Mouse (Mus musculus) olfactory bulb, adult 2 months (tissue): ENCODE measurements around the gene Ube2v1. TPM values are rescaled to one million over a fixed set of nuclear protein-coding genes. Genes with fewer than 3 reads are reported as not detected.

Experiments
- H3K27ac ChIP-seq: fragments of 200-500 bp; 2 replicates; pipeline ENCODE4 v1.5.1; 2012; ENCODE audit warnings: low read depth, low read length; ENCODE audit not compliant: insufficient read depth
- H3K4me1 ChIP-seq: fragments of 200-500 bp; 2 replicates; pipeline ENCODE4 v1.6.1; 2012; ENCODE audit warnings: low read length; ENCODE audit not compliant: control insufficient read depth, insufficient read depth
- H3K4me3 ChIP-seq: fragments of 200-500 bp; 2 replicates; pipeline ENCODE4 v1.5.1; 2012; ENCODE audit warnings: mild to moderate bottlenecking, low read depth, low read length, moderate library complexity; ENCODE audit not compliant: insufficient read depth
- CTCF ChIP-seq: fragments of 200-500 bp; IDR thresholded peaks from 2 replicates; pipeline ENCODE4 v1.5.1; 2012; ENCODE audit warnings: low read depth, mild to moderate bottlenecking, low read length, moderate library complexity; ENCODE audit not compliant: insufficient read depth
- POLR2A ChIP-seq: fragments of 200-500 bp; IDR thresholded peaks from 2 replicates; pipeline ENCODE4 v1.6.1; 2012; ENCODE audit warnings: mild to moderate bottlenecking, low read depth, low read length, moderate library complexity; ENCODE audit not compliant: insufficient read depth
- WGBS: fragments of 180-500 bp; shearing (Covaris S2); methylation state at CpG from one replicate; pipeline ENCODE4 v1.1.7; 2018; 5-methylcytosine and 5-hydroxymethylcytosine counted together
- polyA plus RNA-seq: library from polyadenylated mRNA; stranded (reverse); fragments of >200 nt; gene quantifications from 2 replicates; pipeline ENCODE4 v1.2.4, GENCODE M21; 2012; ENCODE audit warnings: low replicate concordance; ENCODE audit not compliant: missing spikeins, insufficient read depth, insufficient read length

The Ube2v1 gene
- polyA plus RNA-seq, 1 experiment: not detected

DNA sequence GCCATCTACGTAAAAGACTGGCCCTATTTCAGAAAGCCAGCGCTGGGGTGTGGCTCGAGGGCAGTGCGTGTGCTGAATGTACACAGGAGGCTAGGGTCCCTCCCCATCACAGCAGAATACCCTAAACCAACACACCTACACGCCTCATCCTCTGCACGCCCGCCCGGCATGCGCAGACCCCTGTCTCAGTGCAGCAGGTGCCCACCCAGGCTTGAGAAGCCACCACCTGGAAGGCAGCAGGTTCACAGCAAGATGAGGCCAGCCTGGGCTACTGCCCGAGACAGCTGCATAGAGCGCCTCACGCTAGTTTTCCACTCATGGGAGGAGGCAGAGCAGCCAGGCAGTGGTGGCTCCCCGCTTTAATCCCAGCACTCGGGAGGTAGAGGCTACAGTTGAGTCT is 19.8 kb downstream of the Ube2v1 start:
- 90% methylated on average over 14 of the region's 14 CpGs for WGBS
- no peak for TF ChIP-seq POLR2A
- TF ChIP-seq CTCF: no peak
- Histone ChIP-seq H3K4me1 (no peaks in the 10 kb centered on the region), H3K27ac (no peak overlapping the region), H3K4me3 (no peak overlapping the region)

DNA sequence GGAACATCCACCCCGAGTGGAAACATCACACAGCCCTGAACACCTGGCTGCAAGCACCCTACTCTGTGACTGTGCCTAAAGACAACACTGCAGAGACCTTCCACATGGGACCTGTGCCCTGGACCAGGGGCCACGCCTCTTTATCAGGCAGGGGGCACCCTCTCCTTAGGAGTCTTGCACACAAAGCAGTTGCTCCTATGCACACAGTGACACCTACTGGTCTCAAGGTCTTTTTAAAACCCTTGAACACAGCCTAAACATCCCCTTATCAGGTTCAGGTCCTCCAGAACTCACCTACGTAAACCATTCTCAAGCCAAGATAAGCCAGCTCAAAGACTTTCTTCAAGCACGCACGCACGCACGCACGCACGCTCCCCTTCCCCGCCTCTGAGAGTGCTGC is 20.6 kb downstream of the Ube2v1 start:
- H3K4me3 ChIP-seq: no peak overlapping the region
- TF ChIP-seq POLR2A (no peak), CTCF (no peak)
- no peak overlapping the region for H3K27ac ChIP-seq
- 88% methylated on average over 10 of the region's 10 CpGs for WGBS
- no peaks in the 10 kb centered on the region for H3K4me1 ChIP-seq

DNA sequence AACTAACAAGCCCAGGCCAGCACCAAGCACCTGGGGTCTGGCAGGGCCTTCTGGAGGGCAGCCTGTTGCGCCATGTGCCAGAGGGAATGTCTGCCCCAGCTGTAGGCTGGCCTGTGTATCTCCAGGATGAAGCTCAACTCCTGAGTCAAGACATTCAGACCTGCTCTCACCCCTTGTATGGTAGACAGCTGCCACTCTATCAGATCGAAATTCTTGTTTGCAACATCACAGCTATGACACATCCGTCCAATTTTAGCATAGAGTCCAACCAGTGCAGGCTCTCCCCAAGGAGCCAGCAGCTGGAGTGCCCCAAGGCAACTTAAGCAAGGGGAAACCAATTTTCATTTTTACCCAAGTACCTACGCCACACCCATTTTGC is 25.2 kb downstream of the Ube2v1 start:
- 89% methylated on average over 4 of the region's 4 CpGs for WGBS
- TF ChIP-seq POLR2A: no peak
- Histone ChIP-seq H3K4me1 (0 out of 2 replicates have a peak, but pooled peaks cover 2% of the 10 kb centered on the region), H3K4me3 (no peak overlapping the region), H3K27ac (no peak overlapping the region)

DNA sequence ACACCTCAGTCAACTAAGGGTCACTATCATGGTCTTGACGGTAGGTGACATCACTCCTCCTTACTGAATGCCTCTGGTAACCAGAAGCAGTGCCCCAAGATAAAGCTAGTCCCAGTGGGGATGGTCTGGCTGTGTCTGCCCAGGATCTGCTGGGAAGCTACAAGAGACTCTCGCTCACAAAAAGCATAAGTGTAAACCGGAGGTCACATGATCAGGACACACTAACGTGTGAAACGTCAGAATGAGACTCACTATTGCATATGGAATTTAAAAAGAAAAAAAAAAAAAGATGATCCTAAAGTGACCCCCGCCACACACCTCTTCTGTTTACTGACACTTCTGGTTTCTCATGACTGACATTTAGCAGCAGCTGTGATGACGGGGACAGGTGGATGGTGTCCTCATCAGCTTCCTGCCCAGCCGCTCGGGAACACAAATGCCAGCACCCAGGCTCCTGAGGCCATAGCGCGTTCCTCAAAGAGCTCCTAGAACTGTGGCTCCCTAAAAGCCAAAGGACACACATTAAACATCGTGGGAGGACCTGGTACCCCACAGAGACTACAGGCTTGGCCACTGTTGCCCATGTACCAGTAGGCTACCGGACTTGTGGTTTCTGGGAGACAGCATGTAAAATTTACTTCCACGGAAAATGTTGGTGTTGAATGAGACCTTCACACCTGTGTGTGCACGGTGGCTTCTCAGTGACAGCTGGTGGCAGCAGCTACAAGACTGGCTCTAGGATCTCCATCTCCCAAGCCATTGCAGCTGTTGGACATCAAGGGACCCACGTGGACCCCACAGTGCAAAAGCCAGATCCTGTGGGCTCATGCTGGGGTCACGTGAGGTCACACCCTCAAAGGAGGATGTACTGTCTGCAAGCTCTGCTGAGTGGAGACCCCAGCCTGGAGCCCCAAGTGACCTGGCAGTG is 25.8 kb downstream of the Ube2v1 start:
- no peak overlapping the region for H3K4me3 ChIP-seq
- 0 out of 2 replicates have a peak, but pooled peaks cover 2% of the 10 kb centered on the region for H3K4me1 ChIP-seq
- TF ChIP-seq CTCF: no peak
- TF ChIP-seq POLR2A: no peak
- WGBS: 78% methylated on average over 17 of the region's 17 CpGs
- no peak overlapping the region for H3K27ac ChIP-seq

DNA sequence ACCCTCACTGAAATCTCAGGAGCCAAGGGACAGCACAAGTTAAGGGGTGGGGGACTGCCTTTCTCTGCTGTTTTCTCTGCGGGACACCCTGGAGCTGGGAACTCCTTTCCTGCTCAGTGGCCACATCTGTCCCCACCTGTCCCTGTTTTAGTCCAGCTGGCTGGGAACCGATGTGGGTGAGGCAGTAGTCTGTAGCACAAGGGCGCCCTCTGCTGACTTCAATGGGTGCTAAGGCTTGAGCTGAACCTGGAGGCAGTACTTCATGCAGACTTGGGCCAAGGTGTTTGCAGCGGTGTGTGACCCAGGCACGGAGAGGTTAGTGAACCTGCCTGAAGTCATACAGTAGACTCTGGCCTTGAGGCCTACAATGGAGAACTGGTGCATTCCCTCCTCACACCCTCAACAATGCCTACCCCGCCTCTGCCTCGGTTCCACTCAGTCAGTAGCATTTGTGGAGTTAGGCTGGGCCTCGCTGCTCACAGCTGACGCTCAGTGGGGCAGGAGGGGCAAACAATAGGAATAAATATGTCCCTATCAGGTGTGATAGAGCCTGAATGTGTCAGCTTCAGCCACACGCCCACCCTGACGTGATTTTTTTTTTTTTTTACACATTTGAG is 26.6 kb downstream of the Ube2v1 start:
- Histone ChIP-seq H3K4me1 (0 out of 2 replicates have a peak, but pooled peaks cover 2% of the 10 kb centered on the region), H3K27ac (no peak overlapping the region), H3K4me3 (no peak overlapping the region)
- WGBS: 38% methylated on average over 11 of the region's 11 CpGs
- TF ChIP-seq POLR2A (no peak), CTCF (peak; percentile 90)

DNA sequence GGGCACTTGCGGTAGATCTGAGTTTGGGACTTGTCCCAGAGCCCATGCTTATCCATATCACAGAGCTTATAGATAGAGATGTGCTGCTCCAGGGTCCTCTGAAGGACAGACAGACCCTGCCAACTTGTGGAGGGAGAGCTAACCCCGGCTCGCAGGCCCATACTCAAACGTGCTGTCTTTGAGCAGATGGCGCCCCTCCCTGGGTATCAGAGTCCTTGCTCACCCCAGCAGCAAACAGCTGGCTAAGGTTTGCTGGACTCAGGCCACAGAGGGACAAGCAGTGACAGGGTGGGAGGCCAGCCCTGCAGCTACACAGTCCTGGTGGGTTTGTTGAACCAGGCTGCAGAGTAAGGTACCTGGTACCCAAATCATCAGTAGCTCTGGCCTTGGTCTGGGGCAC is 28.9 kb downstream of the Ube2v1 start:
- 81% methylated on average over 5 of the region's 5 CpGs for WGBS
- H3K4me3 ChIP-seq: no peak overlapping the region
- H3K27ac ChIP-seq: no peak overlapping the region
- TF ChIP-seq CTCF (no peak), POLR2A (no peak)
- 0 out of 2 replicates have a peak, but pooled peaks cover 2% of the 10 kb centered on the region for H3K4me1 ChIP-seq

DNA sequence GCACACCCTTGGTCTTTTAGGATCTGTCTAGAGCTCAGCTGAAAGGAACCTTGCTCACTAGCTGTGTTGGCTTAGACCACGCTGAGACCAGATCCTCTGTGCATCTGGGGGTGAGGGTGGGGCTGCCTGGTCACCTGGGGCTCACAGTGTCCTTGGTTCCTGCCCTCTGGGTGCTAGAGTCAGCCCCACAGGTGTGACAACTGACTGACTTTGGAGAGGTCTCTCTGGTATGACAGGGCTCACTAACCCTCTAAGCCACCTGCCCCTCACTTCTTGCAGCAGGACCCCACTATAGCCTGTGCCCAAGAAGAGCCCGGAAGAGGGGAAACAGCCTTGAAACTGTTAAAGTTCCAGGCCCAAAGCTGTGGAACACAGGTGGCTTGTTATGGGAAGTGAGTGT is 29.5 kb downstream of the Ube2v1 start:
- Histone ChIP-seq H3K27ac (no peak overlapping the region), H3K4me3 (no peak overlapping the region), H3K4me1 (peaks cover 7% of the 10 kb centered on the region)
- TF ChIP-seq CTCF (no peak), POLR2A (no peak)
- 95% methylated on average over 2 of the region's 2 CpGs for WGBS

DNA sequence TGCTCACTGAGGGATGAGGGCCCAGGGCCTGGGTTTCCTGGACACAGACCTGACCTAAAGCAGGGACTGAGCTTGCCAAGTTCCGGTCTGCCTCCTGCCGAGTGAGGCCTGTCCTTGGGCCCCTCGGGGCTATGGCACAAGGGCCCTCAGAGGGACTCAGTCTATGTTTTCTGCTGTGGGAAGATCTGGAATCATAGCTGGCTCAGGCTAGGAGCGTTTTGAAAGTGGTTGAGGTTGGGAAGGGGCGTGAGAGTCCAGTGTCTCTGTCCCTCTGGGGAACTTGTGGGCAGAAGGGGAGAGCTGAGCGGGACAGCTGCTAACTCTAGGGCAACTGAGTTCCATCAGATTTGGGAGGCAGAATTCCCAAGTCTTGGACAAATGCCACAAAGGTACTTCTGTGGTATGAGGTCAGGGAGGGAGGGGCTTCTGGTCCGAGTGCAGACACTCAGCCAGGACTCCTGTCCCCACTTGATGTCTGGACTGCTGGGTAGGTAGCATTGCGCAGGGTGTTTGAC is 31.4 kb downstream of the Ube2v1 start:
- H3K27ac ChIP-seq: no peak overlapping the region
- WGBS: 86% methylated on average over 8 of the region's 8 CpGs
- no peak for TF ChIP-seq CTCF
- no peak overlapping the region for H3K4me3 ChIP-seq
- H3K4me1 ChIP-seq: peaks cover 24% of the 10 kb centered on the region

DNA sequence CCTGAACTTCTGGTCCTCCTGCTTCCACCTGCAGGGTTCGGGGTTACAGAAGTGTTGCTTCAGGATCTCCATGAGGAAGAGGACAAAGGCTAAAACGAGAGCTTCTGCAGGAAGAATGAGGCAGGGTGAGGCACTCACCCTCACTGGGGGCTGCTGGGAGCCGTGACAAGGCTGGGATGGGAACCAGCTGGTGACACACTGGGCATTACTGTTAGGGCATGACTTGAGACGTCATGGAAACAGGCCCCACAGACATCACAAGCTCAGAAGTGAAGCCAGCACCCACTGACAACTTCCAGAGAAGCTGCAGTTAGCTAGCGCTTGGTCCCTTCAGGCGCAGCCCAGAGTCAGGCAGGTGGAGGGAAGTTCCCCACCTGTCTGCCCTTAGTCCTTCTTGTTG is 32.0 kb downstream of the Ube2v1 start:
- Histone ChIP-seq H3K27ac (no peak overlapping the region), H3K4me3 (no peak overlapping the region), H3K4me1 (peaks cover 27% of the 10 kb centered on the region)
- WGBS: 83% methylated on average over 6 of the region's 6 CpGs
- TF ChIP-seq POLR2A (no peak), CTCF (no peak)
